Comparison of ENCODE assay signal across 8 mouse cellular contexts in genomic region chr15:63996998-63997704, GRCm38 (mm10).
A peak's percentile ranks its signal among the peaks of the same experiment; 100 is the strongest.
DNase-seq lines count a peak whose midpoint lies in the region; ATAC-seq and TF ChIP-seq lines count a peak whose summit lies in the region.

No protein-coding gene starts in this region.

- H3K36me3 ChIP-seq in heart, embryonic 11.5 days (ENCODE audit: control insufficient read depth, insufficient read depth, low read length): no peaks in the 10 kb centered on the region
- H3K36me3 ChIP-seq in MEL (ENCODE audit: control insufficient read depth in 1 of 2, insufficient read depth in 2 of 2, low read length in 2 of 2): peaks cover 3 to 46% of the 10 kb centered on the region in 2 experiments; a peak in 3 of 4 replicates
- H3K36me3 ChIP-seq in embryonic facial prominence, embryonic 12.5 days: no peaks in the 10 kb centered on the region

- H3K27me3 ChIP-seq in heart, embryonic 11.5 days (ENCODE audit: control insufficient read depth, insufficient read depth, low read length): no peaks in the 10 kb centered on the region
- H3K27me3 ChIP-seq in MEL (ENCODE audit: control insufficient read depth in 1 of 2, insufficient read depth in 2 of 2, low read length in 2 of 2): no peaks in the 10 kb centered on the region
- no peaks in the 10 kb centered on the region for H3K27me3 ChIP-seq in embryonic facial prominence, embryonic 12.5 days

- no peaks in the 10 kb centered on the region for H3K9me3 ChIP-seq in heart, embryonic 11.5 days (replicated peaks; ENCODE audit: control insufficient read depth, low read length)
- H3K9me3 ChIP-seq in MEL (replicated peaks; ENCODE audit: insufficient read depth, low read length): no peaks in the 10 kb centered on the region
- no peaks in the 10 kb centered on the region for H3K9me3 ChIP-seq in embryonic facial prominence, embryonic 12.5 days

- WGBS in heart, embryonic 11.5 days (ENCODE audit: insufficient replicate concordance): 1% methylated on average over 24 of the region's 24 CpGs
- WGBS in embryonic facial prominence, embryonic 12.5 days: 1% methylated on average over 24 of the region's 24 CpGs

- peaks cover 5% of the 10 kb centered on the region for H3K4me1 ChIP-seq in heart, embryonic 11.5 days (ENCODE audit: control insufficient read depth, insufficient read depth, low read length)
- peaks cover 13 to 24% of the 10 kb centered on the region in 2 experiments for H3K4me1 ChIP-seq in MEL (ENCODE audit: control insufficient read depth in 1 of 2, insufficient read depth in 2 of 2, low read length in 2 of 2)
- H3K4me1 ChIP-seq in embryonic facial prominence, embryonic 12.5 days: peaks cover 29% of the 10 kb centered on the region

- no peak for TF ChIP-seq CTCF in MEL (IDR thresholded peaks at IDR 0.05 in 2 of 3, conservative IDR thresholded peaks at IDR 0.05 in 1 of 3; ENCODE audit: control insufficient read depth in 1 of 3, insufficient read depth in 1 of 3, low read depth in 2 of 3, low read length in 3 of 3, poor library complexity in 1 of 3, severe bottlenecking in 1 of 3)

- H3K4me3 ChIP-seq in heart, embryonic 11.5 days (ENCODE audit: low read depth, low read length): peak overlapping the region; percentile 84
- peak overlapping the region; percentile 90 to 100 for H3K4me3 ChIP-seq in MEL (ENCODE audit: control insufficient read depth in 1 of 2, insufficient read depth in 1 of 2, low read depth in 2 of 2, low read length in 2 of 2)
- peak overlapping the region; percentile 79 for H3K4me3 ChIP-seq in embryonic facial prominence, embryonic 12.5 days

- H3K27ac ChIP-seq in heart, embryonic 11.5 days (ENCODE audit: low read depth, low read length): peak overlapping the region; percentile 96
- H3K27ac ChIP-seq in MEL (ENCODE audit: control insufficient read depth, low read depth, low read length): peak overlapping the region; percentile 72
- peak overlapping the region; percentile 90 for H3K27ac ChIP-seq in embryonic facial prominence, embryonic 12.5 days

- no peak for TF ChIP-seq RAD21 in MEL (IDR thresholded peaks at IDR 0.05; ENCODE audit: low read depth, low read length)

- ATAC-seq in heart, embryonic 11.5 days (replicated peaks; ENCODE audit: insufficient number of reproducible peaks, low FRiP score, low TSS enrichment): peak; percentile 33
- ATAC-seq in embryonic facial prominence, embryonic 12.5 days (ENCODE audit: insufficient number of reproducible peaks, insufficient read depth, low FRiP score, low TSS enrichment): no peak; the same call in 1 of the 2 replicates
- ATAC-seq in megakaryocyte-erythroid progenitor cell, adult 5-6 weeks (replicated peaks; ENCODE audit: low FRiP score, low TSS enrichment, poor library complexity, severe bottlenecking): peak; percentile 42

- peak overlapping the region; percentile 89 for H3K9ac ChIP-seq in heart, embryonic 11.5 days (ENCODE audit: low read depth, low read length)
- peak overlapping the region; percentile 100 for H3K9ac ChIP-seq in MEL (ENCODE audit: control insufficient read depth, low read depth, low read length, poor library complexity, severe bottlenecking)
- peak overlapping the region; percentile 86 for H3K9ac ChIP-seq in embryonic facial prominence, embryonic 12.5 days

- peak overlapping the region; percentile 80 for H3K4me2 ChIP-seq in heart, embryonic 11.5 days
- H3K4me2 ChIP-seq in embryonic facial prominence, embryonic 12.5 days (replicated peaks): peak overlapping the region; percentile 77

- no peak for DNase-seq in heart, adult 11 months
- peak; percentile 79 for DNase-seq in MEL (ENCODE audit: low read depth, low spot score)
- peak; percentile 64 for DNase-seq in induced T-regulatory cell, adult 2 months (ENCODE audit: low read depth)
- peak; percentile 42 for DNase-seq in thymus, postnatal 0 days (ENCODE audit: low spot score)
- DNase-seq in urinary bladder, postnatal 4 days (ENCODE audit: low spot score in 2 of 2): no peak

- peak; percentile 16 to 46; a peak in 2 of 4 replicates for TF ChIP-seq POLR2A in MEL (IDR thresholded peaks at IDR 0.05; ENCODE audit: control insufficient read depth in 1 of 2, insufficient read depth in 1 of 2, low read depth in 1 of 2, low read length in 2 of 2, poor library complexity in 1 of 2)

- peaks cover 39% of the 10 kb centered on the region for H3K79me2 ChIP-seq in MEL (ENCODE audit: control insufficient read depth, insufficient read depth, low read length, poor library complexity)

- TF ChIP-seq EP300 in MEL (IDR thresholded peaks at IDR 0.05; ENCODE audit: low read depth in 1 of 2, low read length in 2 of 2): no peak

TF ChIP-seq in MEL, 35 proteins besides CTCF, POLR2A, EP300 and RAD21:
- TF ChIP-seq MYC (IDR thresholded peaks at IDR 0.05; ENCODE audit: low read depth, low read length): no peak
- no peak for TF ChIP-seq ELF1 (IDR thresholded peaks at IDR 0.05; ENCODE audit: low read depth, low read length)
- peak; percentile 57; the same call in 1 of the 2 replicates for TF ChIP-seq MXI1 (IDR thresholded peaks at IDR 0.05; ENCODE audit: low read depth, low read length)
- TF ChIP-seq CHD2 (IDR thresholded peaks at IDR 0.05; ENCODE audit: low read length): peak; percentile 90
- no peak for TF ChIP-seq MAX (IDR thresholded peaks at IDR 0.05; ENCODE audit: low read length)
- TF ChIP-seq RCOR1 (IDR thresholded peaks at IDR 0.05; ENCODE audit: low read depth, low read length): no peak
- no peak for TF ChIP-seq MYB (IDR thresholded peaks at IDR 0.05; ENCODE audit: low read depth, low read length)
- TF ChIP-seq JUND (IDR thresholded peaks at IDR 0.05; ENCODE audit: low read depth, low read length): no peak
- peak; percentile 57; the same call in 1 of the 2 replicates for TF ChIP-seq BHLHE40 (IDR thresholded peaks at IDR 0.05; ENCODE audit: borderline replicate concordance, low read depth, low read length)
- peak; percentile 52; the same call in 1 of the 2 replicates for TF ChIP-seq SIN3A (IDR thresholded peaks at IDR 0.05; ENCODE audit: low read length)
- no peak for TF ChIP-seq TCF12 (IDR thresholded peaks at IDR 0.05; ENCODE audit: low read depth, low read length)
- no peak for TF ChIP-seq SMC3 (IDR thresholded peaks at IDR 0.05; ENCODE audit: low read depth, low read length)
- TF ChIP-seq ETS1 (IDR thresholded peaks at IDR 0.05; ENCODE audit: low read depth, low read length): no peak
- TF ChIP-seq NELFE (IDR thresholded peaks at IDR 0.05; ENCODE audit: low read depth, low read length): peak; percentile 36; the same call in 1 of the 2 replicates
- TF ChIP-seq USF1 (IDR thresholded peaks at IDR 0.05; ENCODE audit: low read depth, low read length): no peak
- TF ChIP-seq GABPA (IDR thresholded peaks at IDR 0.05; ENCODE audit: low read depth, low read length): no peak
- 0 out of 2 replicates have a peak, but pooled peaks have one; percentile 41 for TF ChIP-seq HCFC1 (IDR thresholded peaks at IDR 0.05; ENCODE audit: low read depth, low read length)
- TF ChIP-seq CHD1 (IDR thresholded peaks at IDR 0.05; ENCODE audit: low read depth, low read length): peak; percentile 95; the same call in 1 of the 2 replicates
- TF ChIP-seq MEF2A (IDR thresholded peaks at IDR 0.05; ENCODE audit: extremely low read depth, insufficient replicate concordance, low read depth, low read length, poor library complexity, severe bottlenecking): no peak
- TF ChIP-seq UBTF (IDR thresholded peaks at IDR 0.05; ENCODE audit: borderline replicate concordance, insufficient read depth, low read depth, low read length): no peak
- TF ChIP-seq ZMIZ1 (IDR thresholded peaks at IDR 0.05; ENCODE audit: low read depth, low read length): no peak
- no peak for TF ChIP-seq E2F4 (IDR thresholded peaks at IDR 0.05; ENCODE audit: borderline replicate concordance, low read depth, low read length)
- TF ChIP-seq MAFK (IDR thresholded peaks at IDR 0.05; ENCODE audit: borderline replicate concordance, low read depth, low read length): no peak

Comparison
In these comparisons a context has a peak if more than half of its experiments do, and no peak if none do; other contexts are left out.
1. DNase-seq: peak in MEL (single experiment), induced T-regulatory cell, adult 2 months (single experiment) and thymus, postnatal 0 days (single experiment); none in heart, adult 11 months (single experiment) and urinary bladder, postnatal 4 days (0 of 2).
2. Peak in every context shown above with its lines, with median percentiles within 50 percentile points of each other: H3K27ac ChIP-seq, H3K4me3 ChIP-seq and H3K9ac ChIP-seq.